Mouse (Mus musculus) liver, embryonic 14.5 days (tissue): ENCODE data around the gene Smyd3.

Experiments used
- CTCF ChIP-seq: IDR thresholded peaks from 2 replicates; pipeline ENCODE4 v1.5.1; 2016; ENCODE audit warnings: antibody characterized with exemption, low read depth, control low read depth
- EP300 ChIP-seq: IDR thresholded peaks from 2 replicates; pipeline ENCODE4 v1.6.1; 2016; ENCODE audit warnings: antibody characterized with exemption, low read depth

GRCm38 (mm10) chr1:179430077-179430476 lies 87.8 kb downstream of the Smyd3 start:
- TF ChIP-seq CTCF (no peak), EP300 (no peak)
